Mouse (Mus musculus) liver, embryonic 14.5 days (tissue): ENCODE measurements around the gene Rtl1.

Experiments used
- CTCF ChIP-seq: IDR thresholded peaks from 2 replicates; pipeline ENCODE4 v1.5.1; 2016; ENCODE audit warnings: antibody characterized with exemption, low read depth, control low read depth
- EP300 ChIP-seq: IDR thresholded peaks from 2 replicates; pipeline ENCODE4 v1.6.1; 2016; ENCODE audit warnings: antibody characterized with exemption, low read depth

GRCm38 (mm10) chr12:109628887-109629286, 28.8 kb upstream of the Rtl1 start:
- TF ChIP-seq EP300 = no peak
- TF ChIP-seq CTCF = no peak
